Mouse (Mus musculus): Measurements from ENCODE around the gene Nfib.
A peak's percentile ranks its signal among the peaks of the same experiment; 100 is the strongest.

Nfib gene

GRCm38 (mm10) chr4:82433926-82434705, 271.4 kb downstream of the Nfib start:
- no peak for ATAC-seq (ENCODE audit: low TSS enrichment)

GRCm38 (mm10) chr4:82431831-82432230, 273.7 kb downstream of the Nfib start:
- no peak for ATAC-seq (ENCODE audit: low TSS enrichment)

DNA sequence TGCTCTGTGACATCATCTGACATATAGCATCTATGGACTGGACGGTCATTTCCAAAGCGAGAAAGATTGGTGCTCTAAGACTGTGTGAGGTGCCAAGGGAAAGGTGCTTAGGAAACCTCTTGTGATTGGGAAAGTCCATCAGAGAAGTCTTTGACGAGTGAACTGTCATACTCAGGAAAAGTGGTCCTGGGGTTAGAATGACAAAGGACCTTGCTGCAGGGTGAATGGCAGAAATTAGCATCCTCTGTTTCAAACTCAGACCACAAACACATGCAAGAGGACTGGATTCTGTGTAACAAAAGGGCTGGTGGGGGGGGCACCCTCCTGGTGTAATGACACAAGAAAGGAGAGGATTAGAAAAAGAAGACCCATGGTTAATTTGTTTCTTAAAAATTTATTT, 274.7 kb downstream of the Nfib start:
- no peak for ATAC-seq (ENCODE audit: low TSS enrichment)

GRCm38 (mm10) chr4:82426224-82426623, 279.3 kb downstream of the Nfib start:
- ATAC-seq (ENCODE audit: low TSS enrichment): 0 out of 2 replicates have a peak, but pooled peaks have one; percentile 12

GRCm38 (mm10) chr4:82418241-82418640, 287.3 kb downstream of the Nfib start:
- ATAC-seq (ENCODE audit: low TSS enrichment): peak; percentile 52; the same call in 1 of the 2 replicates

GRCm38 (mm10) chr4:82415817-82416216, 289.7 kb downstream of the Nfib start:
- ATAC-seq (ENCODE audit: low TSS enrichment): no peak

- ATAC-seq (ENCODE audit: low TSS enrichment): 0 out of 2 replicates have a peak, but pooled peaks have one; percentile 20
These were observed 292.9 kb downstream of the Nfib start for GRCm38 (mm10) chr4:82412651-82413050.

GRCm38 (mm10) chr4:82411965-82412364, 293.6 kb downstream of the Nfib start:
- ATAC-seq (ENCODE audit: low TSS enrichment): no peak

DNA sequence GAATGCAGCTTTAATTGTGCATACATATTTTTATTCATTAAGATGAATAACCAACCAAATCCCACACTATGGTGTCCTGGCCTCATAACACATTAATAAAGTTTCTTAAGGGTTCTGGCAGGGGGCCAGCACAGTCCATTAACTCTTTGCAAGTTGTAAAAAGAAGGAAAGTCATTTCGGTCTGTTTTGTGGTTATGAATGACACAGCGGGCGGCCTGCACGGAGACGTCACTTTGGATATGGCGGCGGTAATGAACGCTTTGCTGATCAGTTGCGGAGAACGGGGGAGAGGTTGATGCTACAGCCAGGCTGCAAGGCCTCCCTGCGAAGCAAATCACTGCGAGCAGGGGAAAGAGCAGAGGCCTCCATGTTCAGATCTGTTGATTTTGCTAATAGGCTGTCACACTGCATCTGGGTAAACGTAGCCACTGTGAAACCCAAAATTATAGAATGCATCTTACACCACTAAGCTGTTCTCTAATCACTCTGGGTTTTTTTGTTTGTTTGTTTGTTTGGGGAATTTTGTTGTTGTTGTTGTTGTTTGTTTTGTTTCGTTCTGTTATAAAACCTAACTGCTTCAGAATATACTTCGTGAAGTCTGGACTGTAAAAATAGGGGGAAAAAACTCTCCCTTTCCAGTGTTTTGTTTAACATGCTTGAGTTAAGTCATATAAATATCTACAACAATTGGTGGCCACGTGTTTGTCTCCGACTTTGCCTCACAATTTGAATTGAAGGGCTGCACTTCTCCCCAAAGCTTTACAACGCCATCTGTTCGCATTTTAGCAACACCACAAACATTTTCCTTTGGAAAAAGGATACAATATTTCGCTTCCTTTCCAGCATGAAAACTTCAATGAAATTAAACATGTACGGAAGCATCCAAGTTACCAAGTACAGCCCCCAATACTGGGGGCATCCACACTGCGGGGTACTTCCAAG, 296.8 kb downstream of the Nfib start:
- ATAC-seq (ENCODE audit: low TSS enrichment): no peak

- ATAC-seq (ENCODE audit: low TSS enrichment): no peak
These were observed 299.0 kb downstream of the Nfib start for GRCm38 (mm10) chr4:82406511-82406910.

GRCm38 (mm10) chr4:82405791-82406190, 299.8 kb downstream of the Nfib start:
- ATAC-seq (ENCODE audit: low TSS enrichment): no peak

- ATAC-seq (ENCODE audit: low TSS enrichment): peak; percentile 45; the same call in 1 of the 2 replicates
These were observed 301.4 kb downstream of the Nfib start for GRCm38 (mm10) chr4:82403975-82404651.

- no peak for ATAC-seq (ENCODE audit: low TSS enrichment)
These were observed 302.9 kb downstream of the Nfib start for GRCm38 (mm10) chr4:82402666-82403065.

DNA sequence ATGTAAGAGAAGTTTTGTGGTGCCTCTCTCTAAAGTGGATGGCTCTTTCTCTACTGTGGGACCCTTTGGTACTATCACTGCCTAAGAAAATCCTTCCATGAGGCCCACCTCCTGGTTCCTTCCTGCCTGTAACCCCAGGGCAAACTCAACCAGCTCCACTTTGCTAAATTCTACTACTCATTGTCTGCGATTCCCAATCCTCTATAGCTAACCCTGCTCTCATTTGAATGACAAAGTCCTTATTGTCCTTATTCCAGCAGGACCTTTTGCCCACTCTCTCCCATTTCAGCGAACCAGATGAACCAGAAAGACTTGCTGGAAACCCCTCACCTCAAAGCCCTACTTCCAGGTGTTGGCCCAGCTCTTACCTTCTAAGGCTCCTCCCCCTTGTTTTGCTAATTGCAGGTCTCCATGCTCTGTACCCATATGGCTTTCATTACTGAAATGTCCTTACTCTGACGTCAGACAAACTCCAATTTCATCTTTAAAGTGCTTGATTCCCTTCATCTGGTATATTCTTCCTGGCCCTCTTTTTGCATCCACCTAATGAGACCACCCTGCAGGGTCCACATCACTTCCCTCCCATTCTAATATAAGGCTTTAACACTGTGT, 304.0 kb downstream of the Nfib start:
- ATAC-seq (ENCODE audit: low TSS enrichment): no peak

GRCm38 (mm10) chr4:82400536-82400935, 305.0 kb downstream of the Nfib start:
- ATAC-seq (ENCODE audit: low TSS enrichment): no peak

DNA sequence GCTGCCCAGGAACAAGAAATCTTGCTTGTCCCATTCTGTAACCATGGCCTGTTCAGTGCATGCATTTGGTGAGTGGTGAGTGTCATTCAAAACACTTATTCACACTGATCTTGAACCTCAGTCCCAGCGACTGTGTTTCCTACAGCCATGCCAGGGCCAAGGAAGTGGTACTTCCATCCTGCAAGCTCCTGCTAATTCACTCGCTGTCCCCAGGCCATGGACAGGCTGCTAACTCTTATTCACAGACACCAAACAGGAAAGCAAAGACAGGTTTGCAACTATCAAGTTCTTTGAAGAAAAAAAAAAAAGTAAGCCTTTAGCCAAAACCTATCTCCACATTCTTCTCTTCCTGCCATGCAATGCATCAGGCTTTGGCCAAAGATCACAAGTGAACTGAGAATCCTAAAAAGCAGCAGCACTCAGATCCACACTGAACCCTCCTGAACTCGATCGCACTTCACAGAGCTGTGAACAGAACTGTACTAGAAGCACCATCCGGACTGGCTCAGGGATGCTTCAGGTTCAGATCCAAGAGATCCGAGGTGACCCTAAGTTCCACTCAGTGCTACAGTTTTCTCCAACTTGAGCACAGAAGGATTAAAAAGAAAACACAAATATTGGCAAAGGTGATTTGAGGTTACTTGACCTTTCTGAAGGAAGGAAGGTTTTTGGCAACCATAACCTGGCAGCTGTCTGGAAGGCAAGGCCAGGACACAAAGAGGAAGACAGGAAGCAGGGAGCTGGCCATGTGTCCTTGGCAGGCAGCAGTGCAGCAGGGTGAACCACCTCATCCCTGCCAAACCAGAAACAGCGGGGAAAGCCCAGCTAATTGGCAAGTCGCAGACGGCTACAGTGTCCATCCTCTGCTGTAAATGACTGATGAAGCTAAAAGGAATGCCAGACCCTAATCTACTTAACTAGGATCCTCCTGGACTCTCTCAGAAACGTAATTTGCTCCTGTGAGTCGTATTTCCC, 305.9 kb downstream of the Nfib start:
- peak; percentile 27; the same call in 1 of the 2 replicates for ATAC-seq (ENCODE audit: low TSS enrichment)

GRCm38 (mm10) chr4:82398282-82398681, 307.3 kb downstream of the Nfib start:
- no peak for ATAC-seq (ENCODE audit: low TSS enrichment)

- no peak for ATAC-seq (ENCODE audit: low TSS enrichment)
These were observed 308.7 kb downstream of the Nfib start for GRCm38 (mm10) chr4:82396805-82397204.

- ATAC-seq (ENCODE audit: low TSS enrichment): no peak
These were observed 309.5 kb downstream of the Nfib start for GRCm38 (mm10) chr4:82396003-82396402.

DNA sequence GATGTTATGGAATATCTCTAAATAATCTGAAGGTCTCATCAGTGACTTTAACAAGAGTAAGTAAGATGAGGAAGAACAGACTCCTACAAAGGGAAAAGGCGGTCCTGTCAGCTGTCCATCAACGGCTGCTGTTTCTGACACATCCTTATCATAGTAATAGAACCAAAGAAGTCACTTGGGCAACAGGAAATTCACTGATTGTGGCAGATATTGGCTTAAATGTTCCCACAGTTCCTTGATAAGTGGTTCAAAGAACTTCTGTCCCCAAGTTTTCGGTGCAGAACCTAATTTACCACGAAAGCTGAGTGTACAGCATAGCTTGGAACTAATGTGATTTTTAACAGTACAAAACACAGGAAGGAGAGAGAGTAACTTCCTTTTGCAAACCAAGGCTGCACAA, 311.2 kb downstream of the Nfib start:
- ATAC-seq (ENCODE audit: low TSS enrichment): no peak

All from frontal cortex, adult (tissue).